Mouse (Mus musculus): Measurements from ENCODE around the gene Ghrhr. TPM values are rescaled to one million over a fixed set of nuclear protein-coding genes. Genes with fewer than 3 reads are reported as not detected.

Ghrhr gene
- polyA plus RNA-seq (2012; rRNA removed): 0.02 TPM in 1 of 2 replicates, not detected in the other

GRCm38 (mm10) chr6:55376076-55376475, at the start of gene Ghrhr:
Ghrhr (plus strand) TSS chr6:55376295.

DNA sequence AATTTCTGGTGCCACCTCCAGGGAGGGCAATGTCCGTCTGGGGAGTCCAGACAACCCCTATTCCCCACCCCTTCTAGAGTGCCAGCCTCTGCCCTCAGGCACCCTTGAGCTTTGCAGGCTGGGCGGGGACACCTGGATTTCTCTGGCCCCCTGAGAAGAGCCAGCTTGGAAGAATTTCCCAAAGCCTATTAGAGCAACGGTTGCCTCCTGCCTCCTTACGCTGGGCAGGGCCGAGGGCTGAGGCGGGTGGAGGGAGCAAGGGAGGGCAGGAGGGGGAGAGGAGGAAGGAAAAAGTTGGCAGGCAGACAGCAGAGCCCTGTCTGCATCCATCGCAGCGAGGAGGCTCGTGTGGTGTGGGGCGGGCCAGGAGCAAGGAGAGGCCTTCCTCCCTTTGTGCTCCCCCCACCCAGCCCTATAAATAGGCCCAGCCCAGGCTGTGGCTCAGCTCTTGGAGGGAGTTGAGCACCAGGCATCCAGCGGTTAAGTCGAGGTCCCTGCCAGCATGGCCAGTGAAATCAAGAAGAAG, 40.0 kb upstream of the Ghrhr start, which contains the start of gene Aqp1:
Gene Aqp1 (plus strand): TSS at position 444 of the 526 bp plus-strand sequence.

Other genes with a start within 250 kb of the Ghrhr start
- 1.0 and 1.3 TPM in 2 replicates for gene Crhr2, start 243.3 kb upstream of the Ghrhr start, polyA plus RNA-seq (2012; rRNA removed)
- 0.14 TPM in 1 of 2 replicates, not detected in the other for gene Inmt, start 201.3 kb upstream of the Ghrhr start, polyA plus RNA-seq (2012; rRNA removed)
- gene Mindy4, start 172.9 kb upstream of the Ghrhr start, polyA plus RNA-seq (2012; rRNA removed): 12.2 and 12.8 TPM in 2 replicates
- 18.1 and 28.2 TPM in 2 replicates for gene Aqp1, start 39.9 kb upstream of the Ghrhr start, polyA plus RNA-seq (2012; rRNA removed)
- gene Adcyap1r1, start 75.7 kb downstream of the Ghrhr start, polyA plus RNA-seq (2012; rRNA removed): 39.6 and 42.8 TPM in 2 replicates

Data from central nervous system, embryonic 14 days (tissue).